Mouse (Mus musculus) left cerebral cortex, adult 8-10 months (tissue): ENCODE measurements at regions not wholly inside any gene's neighbourhood (a gene's known extent, or its start where the extent isn't known, plus 50 kb on each side); places are given as distances from the start of the nearest gene placed in this dataset.

Experiments used
- DNase-seq, 2 experiments: peaks; one replicate each; pipeline ENCODE4 v3.0.0; 2022; ENCODE audit warnings: low spot score in 2 of 2

DNA sequence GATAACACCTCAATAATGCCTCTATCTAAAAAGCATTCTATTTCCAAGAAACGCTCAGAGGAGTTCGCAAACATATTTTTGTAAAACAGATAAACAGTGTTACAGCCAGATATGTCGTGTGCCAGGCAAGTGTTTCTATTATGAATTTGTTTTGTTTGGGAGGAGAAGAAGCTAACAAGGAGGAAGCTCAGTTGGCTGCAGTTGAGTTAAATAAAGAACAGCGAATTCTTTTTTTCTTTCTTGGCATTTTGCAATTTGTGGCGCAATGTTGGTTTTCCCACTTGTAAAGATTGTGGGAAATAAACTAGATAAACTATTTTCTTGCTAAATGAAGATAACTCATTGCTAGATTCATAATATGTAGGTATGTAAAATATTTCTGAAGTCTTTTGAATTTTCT lies 427.4 kb downstream of the Prdm2 start:
- no peak for DNase-seq

DNA sequence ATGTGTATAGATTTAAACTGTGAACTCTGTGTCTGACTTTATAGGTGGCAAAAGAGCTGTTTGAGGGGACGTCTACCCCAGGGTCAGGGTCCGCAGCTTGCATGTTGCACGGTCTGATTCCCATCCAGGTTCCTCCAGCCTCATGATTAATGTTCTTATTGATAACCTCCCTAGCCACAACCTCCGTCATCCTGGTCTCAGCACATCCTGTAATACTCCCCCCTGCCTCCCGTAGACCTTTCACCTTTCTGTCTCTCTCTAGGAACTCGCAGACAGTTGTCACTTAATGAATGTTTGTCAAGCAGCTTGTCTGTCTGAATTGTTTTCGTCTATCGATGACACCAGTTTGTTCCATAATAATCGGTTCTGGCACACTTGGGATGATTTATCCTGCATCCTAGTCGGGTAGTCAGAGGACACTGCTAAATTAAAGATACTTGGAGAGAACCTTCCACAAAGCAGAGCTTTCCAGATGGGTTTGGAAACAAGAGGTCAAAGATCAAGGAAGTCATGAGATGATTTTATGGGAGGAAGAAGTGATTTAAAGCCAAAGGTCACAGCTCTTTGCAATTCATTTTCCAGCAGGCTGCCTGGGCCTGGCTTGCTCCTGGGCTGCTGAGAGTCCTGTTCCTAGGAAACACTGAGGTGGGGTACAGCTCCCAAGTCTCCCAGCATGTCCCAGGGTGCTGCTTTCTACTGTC lies 435.9 kb downstream of the Prdm2 start:
- no peak for DNase-seq

DNA sequence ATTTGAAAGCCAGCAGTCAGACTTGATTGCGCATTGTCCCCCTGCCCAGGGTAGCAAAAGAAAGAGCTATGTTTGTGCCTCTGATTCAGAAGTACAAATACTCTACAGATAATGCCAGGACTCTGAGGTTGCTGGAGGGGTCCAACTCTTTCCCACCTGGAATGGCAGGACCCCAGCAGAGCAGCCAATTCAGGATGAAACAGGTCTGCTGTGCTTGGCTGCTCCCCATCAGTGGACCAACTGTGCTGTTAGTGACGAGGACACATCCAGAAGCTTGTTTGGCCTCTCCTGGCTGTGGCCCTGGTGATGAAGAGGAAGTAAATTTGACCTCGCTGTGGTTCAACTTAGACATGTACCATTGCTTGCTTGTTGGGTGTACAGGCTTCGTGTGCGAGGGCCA lies 437.8 kb downstream of the Prdm2 start:
- DNase-seq: no peak

DNA sequence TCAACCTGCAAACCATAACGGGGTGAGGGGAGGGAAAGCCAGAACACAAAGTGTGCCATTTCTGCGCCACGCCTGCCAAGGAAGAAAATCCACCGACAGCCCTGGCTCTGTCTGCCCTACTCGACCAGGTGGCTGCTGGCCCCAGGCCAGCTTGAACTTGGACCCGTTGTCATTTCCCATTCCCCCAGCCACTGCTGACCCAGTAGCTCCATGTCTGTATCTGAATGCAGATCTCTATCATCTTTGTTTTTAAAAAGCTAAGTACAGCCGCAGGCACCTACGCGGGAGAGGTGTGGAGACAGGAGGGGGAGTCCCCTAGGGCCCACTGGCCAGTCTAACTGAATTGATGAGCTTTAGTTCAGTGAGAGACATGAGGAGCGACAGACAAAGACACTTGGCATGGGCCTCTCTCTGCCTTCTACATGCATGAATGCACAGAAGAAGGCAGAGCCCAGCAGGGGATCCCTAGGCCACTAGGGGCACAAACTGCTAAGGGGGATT lies 439.1 kb downstream of the Prdm2 start:
- DNase-seq: no peak

DNA sequence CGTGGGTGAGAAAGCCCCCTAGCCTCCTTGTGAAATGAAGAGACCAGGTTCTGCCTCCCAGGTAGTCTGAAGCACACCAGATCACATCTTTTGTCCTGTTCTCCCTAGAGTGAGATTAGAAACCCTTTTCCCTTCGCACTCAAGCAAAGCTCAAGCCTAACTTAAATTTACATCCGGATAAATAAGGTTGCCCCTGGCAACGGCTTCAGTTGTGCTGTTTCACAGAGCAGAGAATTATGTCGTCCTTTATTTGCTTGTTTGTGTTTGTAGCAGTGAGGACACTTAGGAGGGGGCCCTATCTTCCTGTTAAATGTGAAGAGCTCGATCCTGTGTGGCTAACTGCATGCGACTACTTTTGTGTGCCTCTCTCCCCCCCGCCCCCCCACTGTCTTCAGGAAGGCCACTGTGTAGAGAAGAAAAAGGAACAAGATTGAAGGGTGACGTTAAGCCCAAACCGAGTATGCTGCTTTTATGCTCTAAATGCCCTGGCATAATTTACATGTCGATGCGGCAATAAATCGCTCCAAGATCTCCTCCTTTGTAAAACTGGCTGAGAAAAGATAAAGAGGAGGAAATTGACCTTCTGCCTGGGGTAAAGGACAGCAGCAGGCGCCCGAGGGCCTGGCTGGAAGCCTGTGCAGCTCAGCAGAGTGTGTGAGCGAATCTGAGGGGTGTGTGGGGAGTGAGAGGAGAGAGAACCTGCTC lies 439.9 kb downstream of the Prdm2 start:
- DNase-seq: no peak

DNA sequence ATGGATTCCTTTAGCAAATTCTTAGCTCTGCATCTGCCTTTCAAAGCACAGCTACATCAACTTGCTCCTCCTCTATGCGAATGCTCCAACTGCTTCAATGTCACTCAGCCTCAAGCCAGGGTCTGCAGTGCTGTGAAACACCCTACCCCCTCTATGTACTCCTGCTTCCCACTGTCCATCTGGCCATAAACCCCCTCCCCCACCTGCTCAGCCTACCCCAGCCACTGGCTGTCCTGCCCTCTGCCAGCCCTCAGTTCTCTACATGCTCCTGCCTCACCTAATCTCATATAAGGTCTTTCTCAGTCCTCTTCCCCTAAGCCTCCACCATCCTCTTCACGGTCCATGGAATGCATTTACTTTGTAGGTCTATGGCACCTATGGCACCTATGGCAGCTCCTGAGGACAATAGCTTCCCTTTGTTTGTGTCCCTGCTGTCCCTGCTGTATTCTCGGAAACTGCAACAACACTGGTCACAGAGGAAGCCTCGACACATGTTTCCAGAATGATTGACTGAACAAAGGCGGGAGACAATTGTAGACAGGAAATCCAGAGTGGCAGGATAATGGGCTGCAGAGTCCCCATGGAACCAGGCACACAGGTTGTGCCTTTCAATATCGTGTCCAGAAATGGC lies 441.2 kb downstream of the Prdm2 start:
- DNase-seq: no peak

DNA sequence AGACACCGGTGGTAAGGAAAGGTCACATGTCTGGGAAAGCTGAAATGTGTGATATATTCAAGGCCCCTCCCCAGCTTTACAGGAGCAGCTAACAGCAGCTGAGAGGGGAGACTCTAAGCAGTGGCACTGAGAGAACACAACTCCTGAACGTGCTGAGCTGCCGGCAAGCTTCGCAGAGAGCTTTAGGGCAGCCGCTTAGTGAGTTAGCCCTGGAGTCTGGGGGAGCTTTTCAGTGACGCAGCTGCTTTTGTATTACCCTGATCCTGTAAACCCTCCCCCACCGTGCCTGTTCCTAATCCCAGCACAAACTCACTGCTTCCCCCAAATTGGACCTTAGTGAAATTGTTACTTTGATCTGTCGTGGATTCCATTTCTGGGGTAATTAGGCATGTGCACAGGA lies 442.6 kb downstream of the Prdm2 start:
- no peak for DNase-seq

DNA sequence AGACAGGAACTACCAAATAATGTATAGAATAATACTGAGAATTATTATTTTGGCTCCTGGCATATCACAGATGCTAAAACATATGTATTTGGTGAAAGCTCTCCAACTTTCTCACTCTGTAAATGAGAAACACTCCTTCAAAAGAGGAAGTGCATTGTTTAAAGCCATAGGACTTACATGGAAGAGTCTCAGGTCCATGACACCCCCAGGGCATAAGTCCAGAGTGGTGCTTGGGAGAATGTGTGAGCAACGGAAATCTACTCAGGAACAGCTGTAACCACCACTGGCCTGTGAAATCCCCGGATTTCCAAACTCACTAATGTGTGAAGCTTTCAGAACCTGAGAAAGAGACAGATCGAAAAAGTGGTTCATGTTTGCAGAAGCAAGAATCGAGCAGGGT lies 445.1 kb downstream of the Prdm2 start:
- DNase-seq: no peak

DNA sequence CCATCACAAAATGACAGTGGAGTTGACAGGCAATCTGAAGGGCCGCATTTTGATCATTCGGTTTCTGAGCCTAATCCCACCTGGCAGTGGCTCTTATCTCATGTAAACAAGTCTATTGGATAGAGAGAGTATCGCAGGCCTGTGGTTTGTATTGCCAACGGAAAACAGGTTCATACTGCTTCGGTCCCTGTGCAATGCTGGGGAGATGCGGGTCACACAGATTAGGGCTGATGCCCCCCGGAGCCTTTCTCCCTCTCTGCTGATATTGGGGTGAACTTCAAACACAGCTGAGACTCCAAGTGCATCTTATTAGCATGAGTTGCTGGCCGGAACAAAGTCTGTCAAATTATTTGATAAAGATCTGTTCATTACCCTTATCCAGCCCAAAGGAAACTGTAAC lies 451.2 kb downstream of the Prdm2 start:
- no peak for DNase-seq

DNA sequence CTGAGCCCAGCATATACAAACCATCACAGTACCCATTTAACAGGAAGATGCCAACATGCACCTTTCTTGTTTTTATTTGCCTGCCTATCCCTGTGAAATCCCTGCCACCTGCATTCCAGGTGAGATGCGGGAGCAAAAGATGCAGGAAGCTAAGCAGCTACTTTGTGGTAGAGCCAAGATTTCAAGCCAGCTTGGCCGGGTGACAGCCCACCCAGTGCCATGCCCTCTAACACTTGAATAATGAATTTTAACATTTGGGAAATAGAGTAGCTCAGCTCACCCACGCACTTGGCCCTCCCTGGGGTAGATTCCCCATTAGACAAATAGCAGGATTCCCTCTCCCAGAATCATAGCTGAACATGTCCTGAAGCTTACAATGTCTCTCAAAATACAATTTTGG lies 454.7 kb downstream of the Prdm2 start:
- DNase-seq: no peak

DNA sequence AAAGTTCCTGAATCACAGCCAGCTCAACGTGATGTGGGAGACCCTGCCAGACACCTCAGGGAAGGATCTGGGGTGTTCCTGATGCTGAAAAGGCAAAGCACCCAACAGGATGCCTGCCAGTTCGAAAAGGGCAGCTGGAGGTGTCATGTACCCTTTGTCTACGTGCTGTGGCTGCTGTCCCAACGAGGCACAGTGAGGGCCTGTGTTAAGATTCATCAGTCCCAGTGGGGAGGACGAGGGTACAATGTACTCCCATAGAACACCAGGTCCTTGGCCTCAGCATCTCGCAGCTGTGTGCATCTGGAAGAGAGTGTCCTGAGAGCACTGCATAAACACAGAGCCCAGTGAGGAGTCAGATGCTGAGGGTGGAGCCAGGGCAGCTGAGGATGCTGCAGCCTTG lies 456.5 kb downstream of the Prdm2 start:
- DNase-seq: peak in 1 of 2 experiments; percentile 36

DNA sequence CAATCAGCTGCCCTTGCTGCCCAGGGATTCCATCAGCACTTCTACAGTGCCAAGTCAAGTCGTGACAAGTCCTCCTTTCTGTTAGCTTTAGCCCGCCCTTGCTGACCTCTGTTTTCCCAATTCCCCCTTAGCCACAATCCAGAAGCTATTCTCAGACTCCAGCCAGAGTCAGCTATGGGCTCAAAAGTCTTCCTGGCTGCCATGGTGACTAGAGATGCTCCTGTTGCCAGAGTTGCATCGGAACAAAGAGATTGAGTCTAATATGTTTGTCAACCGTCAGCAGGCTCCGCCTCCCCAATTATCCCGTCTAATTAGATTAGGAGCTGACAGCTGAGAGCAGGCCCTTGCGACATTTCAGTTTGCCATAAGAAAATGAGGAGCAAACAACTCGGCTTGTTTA lies 462.9 kb downstream of the Prdm2 start:
- DNase-seq: no peak

DNA sequence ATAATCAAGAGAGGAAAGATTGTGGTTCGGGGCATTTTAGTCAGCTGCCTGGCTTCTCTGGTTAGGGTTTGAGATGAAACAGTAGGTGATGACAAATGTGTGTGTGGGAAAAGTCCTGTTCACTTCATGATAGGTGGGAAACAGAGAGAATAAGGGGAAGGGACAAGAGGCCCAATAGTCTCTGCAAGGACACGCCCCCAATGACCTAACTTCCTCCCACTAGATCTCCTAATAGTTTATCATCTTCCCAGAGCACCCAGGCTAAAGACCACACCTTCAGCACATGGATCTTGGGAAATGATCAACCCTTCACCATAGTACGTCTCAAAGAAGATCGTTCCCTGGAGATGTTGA lies 484.3 kb upstream of the Kazn start:
- no peak for DNase-seq

DNA sequence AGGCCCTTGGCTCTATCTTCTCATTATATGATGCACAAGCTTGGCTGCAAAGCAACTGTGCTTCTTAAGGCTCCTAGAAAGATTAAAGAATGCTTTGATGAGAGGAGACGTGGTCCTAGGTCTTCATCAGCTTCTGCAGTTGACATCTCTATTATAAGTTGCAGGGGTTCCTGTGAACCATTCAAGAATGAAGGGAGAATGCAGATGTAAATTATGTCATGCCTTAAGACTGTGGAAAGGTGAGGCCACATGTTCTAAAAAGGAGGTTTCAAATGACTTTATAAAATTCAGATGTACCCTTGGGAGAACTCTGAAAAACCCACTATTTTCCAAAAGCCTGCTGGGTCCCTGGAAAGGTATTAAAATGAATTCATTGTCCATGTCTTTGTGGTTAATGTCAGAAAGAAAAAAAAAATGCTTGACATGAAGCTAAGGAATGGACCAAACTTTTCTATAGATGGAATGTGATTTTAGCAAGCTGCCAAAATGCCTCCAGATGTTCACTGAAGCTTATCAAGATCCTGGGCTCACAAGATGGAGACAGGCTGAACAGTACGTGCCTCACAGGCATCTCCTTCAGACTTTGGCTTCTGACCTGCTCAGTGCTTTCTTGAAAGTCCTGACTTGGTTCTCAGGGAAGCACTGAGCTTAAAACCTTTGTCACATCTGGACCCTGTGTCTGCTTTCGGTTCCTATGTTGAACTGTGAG lies 483.8 kb upstream of the Kazn start:
- DNase-seq: no peak

DNA sequence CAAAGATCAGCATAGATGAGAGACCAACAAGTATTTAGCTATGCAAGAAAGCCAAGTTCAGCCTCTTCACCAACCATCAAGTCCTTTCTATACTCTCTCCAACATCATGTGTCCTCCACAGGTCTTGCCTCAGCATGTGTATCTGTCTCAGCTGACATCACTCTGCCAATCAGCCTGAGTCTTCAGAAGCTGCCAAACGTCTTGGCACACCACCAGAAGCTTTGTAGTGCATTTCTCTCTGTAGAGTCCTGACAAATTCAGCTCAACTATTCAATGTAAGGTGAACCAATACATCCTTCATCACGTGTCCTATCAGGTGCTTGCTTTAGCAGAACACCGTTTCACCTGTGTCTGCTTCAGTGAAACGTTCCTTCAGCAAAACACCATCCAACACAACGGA lies 462.4 kb upstream of the Kazn start:
- no peak for DNase-seq

DNA sequence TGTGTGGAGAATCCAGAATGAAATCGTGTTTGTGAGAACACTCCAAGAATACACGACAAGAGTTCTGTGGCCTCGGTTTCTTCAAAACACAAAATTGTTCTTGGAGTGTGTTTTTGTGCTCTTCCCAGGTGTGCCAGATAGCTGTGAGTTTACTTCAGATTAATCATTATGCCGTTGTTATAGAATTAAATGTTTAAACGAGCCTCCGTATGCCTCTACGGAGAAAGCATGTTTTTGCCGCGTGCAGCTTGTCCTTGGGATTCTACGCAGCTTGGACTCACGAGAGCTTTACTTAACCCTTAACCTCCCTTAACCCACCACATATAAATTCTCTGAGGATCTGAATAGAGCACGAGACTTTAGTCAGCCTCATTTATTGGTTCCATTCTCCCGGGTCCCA lies 455.7 kb upstream of the Kazn start:
- no peak for DNase-seq

DNA sequence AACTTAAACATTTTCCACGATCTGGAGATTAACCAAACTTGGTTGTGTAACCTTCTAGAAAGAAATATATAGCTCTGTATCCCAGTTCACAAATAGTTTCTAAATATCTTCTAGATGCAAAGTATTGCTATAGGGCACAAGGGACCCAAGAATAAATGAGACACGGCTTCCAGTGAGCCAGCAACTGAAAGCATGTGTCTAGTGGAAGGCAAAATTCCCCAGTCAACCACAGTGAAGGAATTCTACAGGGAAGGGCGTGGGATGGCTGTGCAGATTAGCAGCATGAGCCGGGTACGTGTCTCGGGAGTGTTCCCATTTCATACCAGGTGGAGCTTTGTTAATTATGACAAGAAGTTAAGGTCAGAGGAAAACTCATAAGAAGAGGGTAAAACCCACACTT lies 449.0 kb upstream of the Kazn start:
- DNase-seq: peak in 1 of 2 experiments; percentile 21

DNA sequence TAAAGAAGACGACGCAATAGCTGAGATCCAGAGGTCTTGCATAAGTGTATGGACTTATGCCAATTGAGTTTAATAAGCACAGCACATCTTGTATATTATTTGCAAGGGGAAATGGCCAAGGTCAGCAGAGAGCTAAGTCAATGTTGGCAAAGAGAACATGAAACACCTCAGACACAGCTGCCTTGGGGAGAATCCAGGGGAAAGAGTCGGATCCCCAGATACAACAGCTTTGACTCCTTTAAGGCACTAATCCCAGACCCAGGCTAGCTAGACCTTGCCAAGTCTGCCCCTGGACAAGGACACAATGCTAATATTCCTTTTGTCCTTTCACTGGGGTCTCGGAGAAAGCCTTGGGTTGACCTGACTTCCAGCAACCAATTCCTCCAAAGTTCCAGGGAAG lies 438.2 kb upstream of the Kazn start:
- no peak for DNase-seq

DNA sequence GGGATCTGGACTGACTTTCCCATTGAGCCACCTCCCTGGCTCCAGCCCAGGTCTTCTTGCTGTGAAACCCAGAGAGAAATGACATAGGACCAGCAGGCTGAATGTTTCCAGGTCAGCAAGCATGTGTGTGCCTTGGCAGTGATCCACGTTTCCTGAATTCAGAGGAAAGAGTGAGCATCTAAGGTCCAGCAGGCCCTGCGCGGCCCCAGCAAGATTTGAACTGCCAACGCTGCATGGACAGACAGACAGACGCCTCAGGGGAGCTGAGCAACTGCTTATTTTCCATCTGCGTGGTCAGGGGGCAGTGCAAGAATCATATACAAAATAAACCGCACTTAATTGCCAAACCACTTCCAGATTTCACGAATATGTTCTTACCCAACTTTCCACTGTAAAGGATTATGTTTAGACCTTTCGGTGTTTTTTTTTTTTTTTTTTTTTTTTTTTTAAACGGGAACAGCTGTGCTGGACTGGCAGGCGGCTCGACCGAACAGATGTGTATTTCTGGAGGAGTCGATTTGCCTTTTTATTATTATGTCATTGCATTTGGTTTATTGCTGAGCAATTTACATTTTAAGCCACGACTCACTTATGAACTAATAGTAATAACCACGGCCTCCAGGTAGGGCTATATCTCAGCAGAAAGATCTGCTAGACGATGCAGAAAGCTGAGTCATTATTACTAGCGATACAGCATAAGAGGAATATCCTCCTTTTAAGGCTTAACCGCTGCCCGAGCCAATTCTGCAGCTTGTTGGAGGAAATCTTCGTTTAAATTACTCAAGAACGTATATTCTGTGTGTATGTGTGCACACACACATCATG lies 435.7 kb upstream of the Kazn start:
- DNase-seq: no peak

DNA sequence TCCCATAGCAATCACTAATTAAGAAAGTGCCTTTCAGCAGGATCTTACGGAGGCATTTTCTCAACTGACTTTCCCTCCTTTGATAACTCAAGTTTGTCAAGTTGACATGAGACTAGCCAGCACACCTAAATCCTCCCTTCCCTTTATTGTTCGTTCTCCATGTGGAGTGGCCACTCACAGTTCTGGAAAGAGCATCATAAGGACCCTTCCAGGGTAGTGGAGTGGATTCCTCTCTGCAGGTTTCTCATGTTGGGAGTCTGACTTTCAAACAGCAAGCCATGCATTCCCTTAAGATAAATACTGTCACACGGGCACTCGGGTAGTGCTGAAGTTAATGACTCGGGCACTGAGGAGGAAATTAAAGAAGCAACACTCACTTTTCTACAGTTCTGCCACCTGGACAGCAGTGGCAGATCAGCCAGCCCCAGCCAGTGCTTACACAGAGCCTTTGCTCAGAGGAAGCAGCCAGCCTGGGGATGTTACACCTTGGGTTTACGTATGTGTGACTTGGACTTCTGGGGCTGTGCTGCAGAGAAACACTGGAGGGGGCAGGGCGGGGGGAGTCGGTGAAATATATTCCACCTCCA lies 432.8 kb upstream of the Kazn start:
- no peak for DNase-seq

DNA sequence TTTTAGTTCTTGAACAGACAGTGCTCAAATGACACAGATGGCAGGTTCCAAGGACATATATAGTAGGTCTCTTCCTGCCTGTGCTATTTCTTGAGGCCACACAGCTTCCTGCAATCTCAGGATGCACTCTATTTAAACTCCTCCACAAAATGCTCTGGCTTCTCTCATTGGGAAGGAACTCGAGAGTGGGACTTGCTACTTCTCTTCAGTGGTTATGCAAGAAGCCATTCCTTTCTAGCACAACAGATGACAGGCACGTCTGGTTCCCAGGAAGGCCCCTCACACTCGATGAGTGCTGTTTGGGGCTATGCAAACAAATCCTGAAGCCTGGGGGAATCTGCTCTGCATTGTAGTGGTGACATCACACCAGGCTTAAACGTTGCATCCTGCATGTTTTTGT lies 425.6 kb upstream of the Kazn start:
- DNase-seq: peak in 1 of 2 experiments; percentile 18
